Mouse (Mus musculus): Measurements from ENCODE around the gene Evl.

Evl gene

GRCm38 (mm10) chr12:108646234-108646633 lies 91.7 kb downstream of the Evl start:
- in situ Hi-C loops (cut with MboI, MseI) = loop anchor here (25.0 kb wide), 3 partner anchors 709 to 1841 kb away; no protein-coding TSS in a partner anchor

GRCm38 (mm10) chr12:108647784-108648183 lies 93.3 kb downstream of the Evl start:
- in situ Hi-C loops (cut with MboI, MseI) = loop anchor here (25.0 kb wide), 3 partner anchors 710 to 1840 kb away; no protein-coding TSS in a partner anchor

GRCm38 (mm10) chr12:108651053-108651660 lies 96.6 kb downstream of the Evl start:
- in situ Hi-C loops (cut with MboI, MseI) = no loop called here

GRCm38 (mm10) chr12:108653358-108654335 lies 99.1 kb downstream of the Evl start:
- in situ Hi-C loops (cut with MboI, MseI) = no loop called here

- in situ Hi-C loops (cut with MboI, MseI) = no loop called here
Observed at GRCm38 (mm10) chr12:108657350-108657749, 102.8 kb downstream of the Evl start.

- in situ Hi-C loops (cut with MboI, MseI) = loop anchor here (10.0 kb wide), 1 partner anchor 64 kb away; no protein-coding TSS in a partner anchor
Observed at GRCm38 (mm10) chr12:108668606-108669235, 114.2 kb downstream of the Evl start.

GRCm38 (mm10) chr12:108671541-108671940 lies 117.0 kb downstream of the Evl start:
- in situ Hi-C loops (cut with MboI, MseI) = no loop called here

- in situ Hi-C loops (cut with MboI, MseI) = no loop called here
Observed at GRCm38 (mm10) chr12:108672908-108673307, 118.4 kb downstream of the Evl start.

- in situ Hi-C loops (cut with MboI, MseI) = no loop called here
Observed at GRCm38 (mm10) chr12:108673546-108673945, 119.0 kb downstream of the Evl start.

GRCm38 (mm10) chr12:108674502-108674901 lies 120.0 kb downstream of the Evl start:
- in situ Hi-C loops (cut with MboI, MseI) = no loop called here

GRCm38 (mm10) chr12:108674916-108675315 lies 120.4 kb downstream of the Evl start:
- in situ Hi-C loops (cut with MboI, MseI) = no loop called here

GRCm38 (mm10) chr12:108675614-108676401 lies 121.3 kb downstream of the Evl start:
- in situ Hi-C loops (cut with MboI, MseI) = no loop called here

GRCm38 (mm10) chr12:108677116-108677515 lies 122.6 kb downstream of the Evl start:
- in situ Hi-C loops (cut with MboI, MseI) = no loop called here

- in situ Hi-C loops (cut with MboI, MseI) = no loop called here
Observed at GRCm38 (mm10) chr12:108678366-108678765, 123.8 kb downstream of the Evl start.

GRCm38 (mm10) chr12:108680861-108681260 lies 126.3 kb downstream of the Evl start:
- in situ Hi-C loops (cut with MboI, MseI) = no loop called here

- in situ Hi-C loops (cut with MboI, MseI) = no loop called here
Observed at GRCm38 (mm10) chr12:108682240-108683023, 127.9 kb downstream of the Evl start.

- in situ Hi-C loops (cut with MboI, MseI) = no loop called here
Observed at GRCm38 (mm10) chr12:108686463-108686862, 131.9 kb downstream of the Evl start.

GRCm38 (mm10) chr12:108686926-108687325 lies 132.4 kb downstream of the Evl start:
- in situ Hi-C loops (cut with MboI, MseI) = no loop called here

GRCm38 (mm10) chr12:108689167-108689566 lies 134.6 kb downstream of the Evl start:
- in situ Hi-C loops (cut with MboI, MseI) = no loop called here

GRCm38 (mm10) chr12:108690529-108690928 lies 136.0 kb downstream of the Evl start:
- in situ Hi-C loops (cut with MboI, MseI) = no loop called here
